13 mouse cellular contexts compared by ENCODE assay signal in the genomic region with DNA sequence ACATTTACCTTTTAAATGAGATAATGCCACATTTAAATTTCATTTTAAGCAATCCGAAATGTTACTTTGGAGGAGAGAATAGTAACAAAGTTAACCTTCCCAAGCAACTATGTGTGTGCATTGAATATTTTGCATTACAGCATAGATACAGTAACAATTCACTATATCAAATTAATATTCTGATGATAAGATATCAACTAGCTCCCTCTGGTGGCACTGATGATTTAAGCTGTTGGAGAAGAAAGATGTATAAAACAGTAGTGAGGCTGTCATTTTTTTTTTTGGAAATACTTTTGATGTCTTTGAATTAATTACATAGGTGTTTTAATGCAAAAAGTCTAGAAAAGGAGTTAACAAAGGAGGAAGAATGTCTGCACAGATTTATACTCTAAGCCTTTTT. TPM values are rescaled to one million over a fixed set of nuclear protein-coding genes. Genes with fewer than 3 reads are reported as not detected.
DNase-seq lines count a peak whose midpoint lies in the region; ATAC-seq and TF ChIP-seq lines count a peak whose summit lies in the region.
"Had no signal": no experiment of that assay in that cellular context is flagged by ENCODE, and none has a peak within 500 bp of the region (broad histone marks: within the 10 kb centered on the region; RNA-seq: fewer than 3 reads in every experiment).

No protein-coding gene starts in this region.

- no peak overlapping the region for H3K4me3 ChIP-seq in hindbrain, postnatal 0 days (ENCODE audit: low read length)
- H3K4me3 ChIP-seq in hindbrain, embryonic 12.5 days = no peak overlapping the region
- H3K4me3 ChIP-seq: hindbrain, embryonic 13.5 days; liver, embryonic 13.5 days; neural tube, embryonic 12.5 days had no signal

- no peak for ATAC-seq in CD4-positive, CD25-positive, alpha-beta regulatory T cell, adult 4 months
- ATAC-seq in hindbrain, postnatal 0 days = no peak
- ATAC-seq in hindbrain, embryonic 12.5 days (ENCODE audit: low FRiP score) = no peak

- DNase-seq in CD4-positive, CD25-positive, alpha-beta regulatory T cell, adult 2 months (ENCODE audit: low read depth, low spot score) = peak; percentile 30
- DNase-seq in hindbrain, postnatal 0 days (ENCODE audit: low spot score) = peak; percentile 79
- DNase-seq in ovary, postnatal 14 days (ENCODE audit: low spot score) = peak; percentile 20
- DNase-seq in ovary, postnatal 10 days (ENCODE audit: low spot score) = no peak
- DNase-seq in retina, embryonic 14.5 days (ENCODE audit: low spot score) = peak; percentile 77
- no peak for DNase-seq in spleen, postnatal 4 days (ENCODE audit: low spot score in 2 of 2)
- DNase-seq: adrenal gland, postnatal 25 days; liver, embryonic 13.5 days; thymus, adult 18-20 months had no signal

- H3K27ac ChIP-seq in hindbrain, postnatal 0 days = no peak overlapping the region
- no peak overlapping the region for H3K27ac ChIP-seq in hindbrain, embryonic 12.5 days
- H3K27ac ChIP-seq: hindbrain, embryonic 13.5 days; liver, embryonic 13.5 days; neural tube, embryonic 12.5 days had no signal

- H3K36me3 ChIP-seq in hindbrain, postnatal 0 days (ENCODE audit: insufficient read depth, low read length) = no peaks in the 10 kb centered on the region
- no peaks in the 10 kb centered on the region for H3K36me3 ChIP-seq in hindbrain, embryonic 12.5 days
- H3K36me3 ChIP-seq: hindbrain, embryonic 13.5 days; liver, embryonic 13.5 days; neural tube, embryonic 12.5 days had no signal

- TF ChIP-seq CTCF in hindbrain, postnatal 0 days (IDR thresholded peaks at IDR 0.05; ENCODE audit: low read depth) = peak; percentile 66

- H3K4me2 ChIP-seq in hindbrain, postnatal 0 days (ENCODE audit: low read depth, low read length) = no peak overlapping the region
- no peak overlapping the region for H3K4me2 ChIP-seq in hindbrain, embryonic 12.5 days (replicated peaks)
- H3K4me2 ChIP-seq: hindbrain, embryonic 13.5 days; liver, embryonic 13.5 days; neural tube, embryonic 12.5 days had no signal

- no peak overlapping the region for H3K9ac ChIP-seq in hindbrain, postnatal 0 days (replicated peaks; ENCODE audit: low read length)
- H3K9ac ChIP-seq in hindbrain, embryonic 12.5 days = no peak overlapping the region
- H3K9ac ChIP-seq: hindbrain, embryonic 13.5 days; liver, embryonic 13.5 days; neural tube, embryonic 12.5 days had no signal

- WGBS in hindbrain, postnatal 0 days = 80% methylated on average over 1 of the region's 1 CpGs
- WGBS in hindbrain, embryonic 12.5 days = 81% methylated on average over 1 of the region's 1 CpGs

- H3K4me1 ChIP-seq in hindbrain, postnatal 0 days (ENCODE audit: insufficient read depth, low read length) = no peaks in the 10 kb centered on the region
- H3K4me1 ChIP-seq in hindbrain, embryonic 12.5 days = no peaks in the 10 kb centered on the region
- H3K4me1 ChIP-seq: hindbrain, embryonic 13.5 days; liver, embryonic 13.5 days; neural tube, embryonic 12.5 days had no signal

- H3K9me3 ChIP-seq in hindbrain, postnatal 0 days (ENCODE audit: low read length) = no peaks in the 10 kb centered on the region
- no peaks in the 10 kb centered on the region for H3K9me3 ChIP-seq in hindbrain, embryonic 12.5 days (replicated peaks)
- H3K9me3 ChIP-seq: hindbrain, embryonic 13.5 days; liver, embryonic 13.5 days; neural tube, embryonic 12.5 days had no signal

- no peaks in the 10 kb centered on the region for H3K27me3 ChIP-seq in hindbrain, postnatal 0 days (ENCODE audit: insufficient read depth, low read length)
- H3K27me3 ChIP-seq in hindbrain, embryonic 12.5 days = no peaks in the 10 kb centered on the region
- H3K27me3 ChIP-seq: hindbrain, embryonic 13.5 days; liver, embryonic 13.5 days; neural tube, embryonic 12.5 days had no signal

RNA-seq across cellular contexts. Expression of gene Mocs2, which starts 26.5 kb away (rescaled TPM):
- polyA plus RNA-seq in CD4-positive, CD25-positive, alpha-beta regulatory T cell, adult 4 months (2017; shearing (Covaris generic)) = 10 to 100 TPM; 47.6 to 51.0 TPM
- total RNA-seq in hindbrain, postnatal 0 days (2014; rRNA removed) = 31.4 and 47.2 TPM in 2 replicates
- polyA plus RNA-seq in hindbrain, postnatal 0 days (2015; fragmentation: Nextera tagmentation; extraction: Ambion mirVana) = 142 and 147 TPM in 2 replicates
- 80.4 and 84.6 TPM in 2 replicates for polyA plus RNA-seq in hindbrain, embryonic 12.5 days (2016; fragmentation: Nextera tagmentation; extraction: Ambion mirVana)

Comparison
In these comparisons a context has a peak if more than half of its experiments do, and no peak if none do; other contexts are left out.
1. DNase-seq: peak in CD4-positive, CD25-positive, alpha-beta regulatory T cell, adult 2 months (single experiment), hindbrain, postnatal 0 days (single experiment), ovary, postnatal 14 days (single experiment) and retina, embryonic 14.5 days (single experiment); none in ovary, postnatal 10 days (single experiment) and spleen, postnatal 4 days (0 of 2).